Mouse (Mus musculus) left cerebral cortex, adult 9 months (tissue): ENCODE results near the gene Bsdc1.
"Not testable (repeated sequence)": the region's sequence is repeated elsewhere in the genome, so short reads cannot be mapped to it uniquely, and the experiment has no call there.

Source experiments
- DNase-seq, 2 experiments: peaks; one replicate each; pipeline ENCODE4 v3.0.0; 2022; ENCODE audit warnings: low spot score in 2 of 2

Bsdc1 gene

GRCm38 (mm10) chr4:129513086-129513767 lies 51.8 kb downstream of the Bsdc1 start, which contains the start of gene Marcksl1:
Gene Marcksl1 (plus strand): TSS chr4:129513581.
- peak in 1 of 2 experiments; percentile 64 for DNase-seq

GRCm38 (mm10) chr4:129513891-129514290 lies 52.5 kb downstream of the Bsdc1 start:
- no peak for DNase-seq

- DNase-seq: no peak
Observed at GRCm38 (mm10) chr4:129514300-129514898, 53.0 kb downstream of the Bsdc1 start.

GRCm38 (mm10) chr4:129516925-129517324 lies 55.5 kb downstream of the Bsdc1 start:
- DNase-seq: no peak

GRCm38 (mm10) chr4:129518519-129518918 lies 57.1 kb downstream of the Bsdc1 start:
- no peak for DNase-seq

- no peak for DNase-seq
Observed at GRCm38 (mm10) chr4:129525338-129525737, 64.0 kb downstream of the Bsdc1 start.

- DNase-seq: no peak
Observed at GRCm38 (mm10) chr4:129525889-129526288, 64.5 kb downstream of the Bsdc1 start.

GRCm38 (mm10) chr4:129528901-129529300 lies 67.5 kb downstream of the Bsdc1 start:
- DNase-seq: not testable (repeated sequence)
